Mouse (Mus musculus) liver, adult 2 months (tissue): ENCODE results near the gene Creb5. TPM values are rescaled to one million over a fixed set of nuclear protein-coding genes. Genes with fewer than 3 reads are reported as not detected.

Experiments
- DNase-seq: peaks from one replicate; pipeline ENCODE4 v3.0.0-alpha.2; 2011; ENCODE audit warnings: low read depth, low spot score; ENCODE audit errors: extremely low read depth
- H3K27ac ChIP-seq: fragments of 200-500 bp; replicated peaks from 2 replicates; pipeline ENCODE4 v1.5.1; 2012; ENCODE audit warnings: low read depth, mild to moderate bottlenecking, control low read depth, inconsistent platforms, low read length; ENCODE audit not compliant: insufficient read depth
- H3K27me3 ChIP-seq: fragments of 200-500 bp; 2 replicates; pipeline ENCODE4 v1.6.1; 2012; ENCODE audit warnings: mild to moderate bottlenecking, moderate library complexity, low read length, inconsistent platforms; ENCODE audit not compliant: control insufficient read depth, insufficient read depth
- H3K36me3 ChIP-seq: fragments of 200-500 bp; 2 replicates; pipeline ENCODE4 v1.6.1; 2012; ENCODE audit warnings: low read length, inconsistent platforms; ENCODE audit not compliant: control insufficient read depth, insufficient read depth
- H3K4me1 ChIP-seq: fragments of 200-500 bp; 2 replicates; pipeline ENCODE4 v1.6.1; 2011; ENCODE audit warnings: low read length; ENCODE audit not compliant: control insufficient read depth, insufficient read depth
- H3K4me3 ChIP-seq: fragments of 200-500 bp; 2 replicates; pipeline ENCODE4 v1.5.1; 2011; ENCODE audit warnings: low read depth, mild to moderate bottlenecking, control low read depth, low read length, moderate library complexity; ENCODE audit not compliant: insufficient read depth
- H3K79me2 ChIP-seq: fragments of 200-500 bp; 2 replicates; pipeline ENCODE4 v1.6.1; 2012; ENCODE audit warnings: inconsistent platforms, mild to moderate bottlenecking, low read length, moderate library complexity; ENCODE audit not compliant: control insufficient read depth, insufficient read depth
- H3K9ac ChIP-seq: fragments of 200-500 bp; 2 replicates; pipeline ENCODE4 v1.6.1; 2012; ENCODE audit warnings: low read depth, mild to moderate bottlenecking, control low read depth, inconsistent platforms, low read length
- CTCF ChIP-seq: fragments of 200-500 bp; IDR thresholded peaks from 2 replicates; pipeline ENCODE4 v1.5.1; 2011; ENCODE audit warnings: low read depth, low read length, control low read depth
- POLR2A ChIP-seq: fragments of 200-500 bp; IDR thresholded peaks from 2 replicates; pipeline ENCODE4 v1.6.1; 2011; ENCODE audit warnings: low read length, control low read depth; ENCODE audit not compliant: insufficient read depth; ENCODE audit errors: extremely low read depth
- WGBS: fragments of 180-500 bp; shearing (Covaris S2); methylation state at CpG from one replicate; pipeline ENCODE4 v1.1.7; 2018; 5-methylcytosine and 5-hydroxymethylcytosine counted together
- polyA plus RNA-seq: library from polyadenylated mRNA; depleted of rRNA; stranded (reverse); fragments of >200 nt; gene quantifications from 2 replicates; pipeline ENCODE4 v1.2.3, GENCODE M21; 2012
- total RNA-seq: library from RNA; depleted of rRNA; stranded (reverse); fragments of >200 nt; gene quantifications from 2 replicates; pipeline ENCODE4 v1.2.3, GENCODE M21; 2014

The Creb5 gene
- total and polyA plus RNA-seq, 2 experiments = 0.02 to 0.18 TPM

GRCm38 (mm10) chr6:53556050-53556449, 269.0 kb downstream of the Creb5 start:
- Histone ChIP-seq H3K36me3 (no peaks in the 10 kb centered on the region), H3K27me3 (peaks cover 7% of the 10 kb centered on the region; the same call in 1 of the 2 replicates), H3K79me2 (no peaks in the 10 kb centered on the region), H3K9ac (no peak overlapping the region), H3K27ac (no peak overlapping the region), H3K4me3 (no peak overlapping the region), H3K4me1 (no peaks in the 10 kb centered on the region)
- TF ChIP-seq POLR2A = no peak
- TF ChIP-seq CTCF = no peak
- DNase-seq = no peak
- WGBS = 21% methylated on average over 6 of the region's 6 CpGs

GRCm38 (mm10) chr6:53560928-53561327, 273.9 kb downstream of the Creb5 start:
- H3K4me3 ChIP-seq = no peak overlapping the region
- TF ChIP-seq CTCF = no peak
- TF ChIP-seq POLR2A = no peak
- H3K4me1 ChIP-seq = no peaks in the 10 kb centered on the region
- no peak for DNase-seq
- H3K27me3 ChIP-seq = peaks cover 3% of the 10 kb centered on the region; the same call in 1 of the 2 replicates
- H3K79me2 ChIP-seq = no peaks in the 10 kb centered on the region
- H3K9ac ChIP-seq = no peak overlapping the region
- WGBS = 80% methylated on average over 5 of the region's 5 CpGs
- H3K36me3 ChIP-seq = no peaks in the 10 kb centered on the region
- H3K27ac ChIP-seq = no peak overlapping the region

- TF ChIP-seq CTCF = no peak
- no peak for TF ChIP-seq POLR2A
- Histone ChIP-seq H3K4me1 (no peaks in the 10 kb centered on the region), H3K9ac (no peak overlapping the region), H3K36me3 (no peaks in the 10 kb centered on the region), H3K27ac (no peak overlapping the region), H3K79me2 (no peaks in the 10 kb centered on the region), H3K4me3 (no peak overlapping the region), H3K27me3 (peaks cover 3% of the 10 kb centered on the region; the same call in 1 of the 2 replicates)
- WGBS = 89% methylated on average over 7 of the region's 7 CpGs
- DNase-seq = no peak
Observed at GRCm38 (mm10) chr6:53562586-53562985, 275.5 kb downstream of the Creb5 start.

- no peaks in the 10 kb centered on the region for H3K4me1 ChIP-seq
Observed at GRCm38 (mm10) chr6:53563546-53564185, 276.6 kb downstream of the Creb5 start.

GRCm38 (mm10) chr6:53569436-53569835, 282.4 kb downstream of the Creb5 start:
- no peak for DNase-seq
- WGBS = 77% methylated on average over 3 of the region's 3 CpGs
- Histone ChIP-seq H3K4me1 (no peaks in the 10 kb centered on the region), H3K4me3 (no peak overlapping the region), H3K36me3 (no peaks in the 10 kb centered on the region), H3K27me3 (peaks cover 6% of the 10 kb centered on the region; the same call in 1 of the 2 replicates), H3K9ac (no peak overlapping the region), H3K79me2 (no peaks in the 10 kb centered on the region), H3K27ac (no peak overlapping the region)
- TF ChIP-seq POLR2A = no peak
- TF ChIP-seq CTCF = no peak

More at GRCm38 (mm10) chr6:53563546-53564185, 276.6 kb downstream of the Creb5 start:
- no peak overlapping the region for H3K4me3 ChIP-seq
- no peaks in the 10 kb centered on the region for H3K79me2 ChIP-seq
- 60% methylated on average over 16 of the region's 16 CpGs for WGBS
- H3K9ac ChIP-seq = no peak overlapping the region
- peaks cover 3% of the 10 kb centered on the region; the same call in 1 of the 2 replicates for H3K27me3 ChIP-seq
- no peak for DNase-seq
- no peaks in the 10 kb centered on the region for H3K36me3 ChIP-seq
- no peak overlapping the region for H3K27ac ChIP-seq
- TF ChIP-seq POLR2A (no peak), CTCF (no peak)

GRCm38 (mm10) chr6:53570906-53571305, 283.8 kb downstream of the Creb5 start:
- no peak for DNase-seq
- no peak overlapping the region for H3K4me3 ChIP-seq
- no peak overlapping the region for H3K27ac ChIP-seq
- 96% methylated on average over 4 of the region's 4 CpGs for WGBS
- no peaks in the 10 kb centered on the region for H3K79me2 ChIP-seq
- TF ChIP-seq CTCF (no peak), POLR2A (no peak)
- peaks cover 6% of the 10 kb centered on the region; the same call in 1 of the 2 replicates for H3K27me3 ChIP-seq
- no peak overlapping the region for H3K9ac ChIP-seq
- H3K4me1 ChIP-seq = no peaks in the 10 kb centered on the region
- no peaks in the 10 kb centered on the region for H3K36me3 ChIP-seq
